Mouse (Mus musculus) yolk sac, embryonic 10.5 days (tissue): ENCODE measurements around the gene Rtkn2.

ENCODE experiments used
- DNase-seq: peaks from one replicate; pipeline ENCODE4 v3.0.0-alpha.2; 2017; ENCODE audit warnings: low spot score

Rtkn2 gene

GRCm38 (mm10) chr10:68104881-68105781 is 125.8 kb downstream of the Rtkn2 start:
- DNase-seq, result no peak

- no peak for DNase-seq
Observed at GRCm38 (mm10) chr10:68106351-68106950, 127.1 kb downstream of the Rtkn2 start.

- no peak for DNase-seq
Observed at GRCm38 (mm10) chr10:68107716-68108115, 128.3 kb downstream of the Rtkn2 start.
